Mouse (Mus musculus): Measurements from ENCODE around the gene Scgb1c1.

Gene Scgb1c1

GRCm38 (mm10) chr7:140843806-140844205, 1.5 kb upstream of the Scgb1c1 start:
- DNase-seq (ENCODE audit: low read depth, low spot score) = no peak

- DNase-seq (ENCODE audit: low read depth, low spot score) = no peak
These were observed 336 bp downstream of the Scgb1c1 start for GRCm38 (mm10) chr7:140845683-140846082.

GRCm38 (mm10) chr7:140846676-140847075, 1.3 kb downstream of the Scgb1c1 start:
- DNase-seq (ENCODE audit: low read depth, low spot score) = no peak

GRCm38 (mm10) chr7:140847755-140848580, 2.6 kb downstream of the Scgb1c1 start, which contains the start of gene Odf3:
Gene Odf3, plus strand, starts transcription at chr7:140847805.
- DNase-seq (ENCODE audit: low read depth, low spot score) = no peak

GRCm38 (mm10) chr7:140848591-140848990, 3.2 kb downstream of the Scgb1c1 start:
- DNase-seq (ENCODE audit: low read depth, low spot score) = no peak

- no peak for DNase-seq (ENCODE audit: low read depth, low spot score)
These were observed 6.6 kb downstream of the Scgb1c1 start for GRCm38 (mm10) chr7:140851916-140852315.

- no peak for DNase-seq (ENCODE audit: low read depth, low spot score)
These were observed 8.0 kb downstream of the Scgb1c1 start for GRCm38 (mm10) chr7:140853386-140853785.

- no peak for DNase-seq (ENCODE audit: low read depth, low spot score)
These were observed 9.1 kb downstream of the Scgb1c1 start for GRCm38 (mm10) chr7:140854483-140854882.

GRCm38 (mm10) chr7:140855181-140855580, 9.8 kb downstream of the Scgb1c1 start:
- DNase-seq (ENCODE audit: low read depth, low spot score) = no peak

GRCm38 (mm10) chr7:140855860-140856784, 10.8 kb downstream of the Scgb1c1 start, which contains the start of gene Gm45785:
Gene Gm45785, minus strand, starts transcription at chr7:140856331.
- peak; percentile 92 for DNase-seq (ENCODE audit: low read depth, low spot score)

- DNase-seq (ENCODE audit: low read depth, low spot score) = peak; percentile 79
These were observed 11.6 kb downstream of the Scgb1c1 start, which contains the start of gene Ric8a for GRCm38 (mm10) chr7:140856785-140857549. Gene Ric8a, plus strand, starts transcription at chr7:140856957.

GRCm38 (mm10) chr7:140857550-140858505, 12.5 kb downstream of the Scgb1c1 start, which contains the start of gene Bet1l:
Gene Bet1l, minus strand, starts transcription at chr7:140857577.
- peak; percentile 6 for DNase-seq (ENCODE audit: low read depth, low spot score)

GRCm38 (mm10) chr7:140858746-140859145, 13.4 kb downstream of the Scgb1c1 start:
- no peak for DNase-seq (ENCODE audit: low read depth, low spot score)

GRCm38 (mm10) chr7:140859997-140860396, 14.7 kb downstream of the Scgb1c1 start:
- no peak for DNase-seq (ENCODE audit: low read depth, low spot score)

GRCm38 (mm10) chr7:140860728-140861127, 15.4 kb downstream of the Scgb1c1 start:
- DNase-seq (ENCODE audit: low read depth, low spot score) = no peak

GRCm38 (mm10) chr7:140864761-140865160, 19.4 kb downstream of the Scgb1c1 start:
- DNase-seq (ENCODE audit: low read depth, low spot score) = no peak

- no peak for DNase-seq (ENCODE audit: low read depth, low spot score)
These were observed 28.9 kb downstream of the Scgb1c1 start for GRCm38 (mm10) chr7:140874224-140874623.

GRCm38 (mm10) chr7:140877364-140877763, 32.0 kb downstream of the Scgb1c1 start:
- DNase-seq (ENCODE audit: low read depth, low spot score) = no peak

- no peak for DNase-seq (ENCODE audit: low read depth, low spot score)
These were observed 34.0 kb downstream of the Scgb1c1 start for GRCm38 (mm10) chr7:140879355-140879754.

- DNase-seq (ENCODE audit: low read depth, low spot score) = no peak
These were observed 35.1 kb downstream of the Scgb1c1 start for GRCm38 (mm10) chr7:140880419-140880818.

Data from mesoderm, embryonic 11.5 days (tissue).